Mouse (Mus musculus): ENCODE measurements at regions not wholly inside any gene's neighbourhood (a gene's known extent, or its start where the extent isn't known, plus 50 kb on each side); places are given as distances from the start of the nearest gene placed in this dataset.

DNA sequence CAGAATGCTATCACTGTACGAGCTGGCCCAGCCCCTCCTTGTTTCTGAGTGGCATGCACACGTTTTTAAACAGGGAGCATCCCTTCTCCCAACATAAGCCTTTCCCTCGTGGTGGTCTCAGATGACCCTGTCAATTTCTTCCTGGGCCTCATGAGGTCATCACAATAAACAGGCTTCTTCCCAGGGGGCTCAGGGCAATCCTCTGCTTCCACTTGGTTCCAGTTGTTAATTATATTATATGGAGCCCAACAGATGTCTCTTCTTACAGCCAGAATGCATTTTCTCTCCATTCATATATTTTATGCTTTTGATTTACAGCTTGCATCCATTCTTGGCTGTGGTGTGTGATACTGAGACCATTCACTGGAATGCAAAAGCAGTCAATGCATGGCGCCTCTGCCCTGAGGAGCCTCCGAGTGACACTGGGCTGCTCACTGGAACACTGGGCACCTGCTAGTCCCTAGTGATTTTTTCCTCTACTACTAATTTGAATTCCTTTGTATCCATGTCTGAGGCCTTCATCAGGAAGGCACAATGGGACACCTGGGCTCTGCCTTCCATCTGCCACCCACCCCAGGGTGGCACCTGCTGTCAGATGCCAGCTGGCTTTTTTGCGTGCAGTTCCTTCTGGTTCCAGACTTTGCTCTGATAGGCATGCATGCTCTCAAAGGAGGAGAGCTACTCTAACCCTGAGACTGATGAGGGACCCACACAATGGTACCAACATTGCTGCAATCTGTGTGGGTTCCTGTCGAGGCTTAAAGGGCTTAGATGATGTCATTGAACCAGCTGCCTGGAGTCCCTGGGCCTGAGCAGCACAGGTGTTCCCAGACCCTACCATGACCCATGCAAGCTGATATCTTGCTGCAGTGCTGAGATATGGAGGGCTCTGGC, 528.8 kb upstream of the Mgmt start:
- in situ Hi-C loops (cut with MboI), result no loop called here

DNA sequence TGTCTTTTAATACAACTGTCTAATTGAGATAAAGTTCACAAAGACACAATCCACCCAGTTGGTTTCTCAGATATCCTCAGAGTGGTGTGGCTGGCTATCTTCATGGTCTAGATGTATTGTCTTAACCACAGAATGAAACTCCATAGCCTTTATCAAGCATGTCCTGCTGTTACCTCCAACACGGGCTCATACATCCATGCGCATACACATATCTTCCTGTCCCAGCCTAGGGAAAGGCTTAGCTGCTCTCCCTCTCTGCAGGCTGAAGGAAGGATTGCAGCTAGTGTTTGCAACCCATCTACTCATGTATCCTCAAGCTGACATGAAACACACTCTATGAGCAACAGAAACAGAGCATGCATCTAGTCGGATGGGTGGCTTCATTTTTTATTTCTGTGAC, 517.2 kb upstream of the Mgmt start:
- in situ Hi-C loops (cut with MboI), result no loop called here

DNA sequence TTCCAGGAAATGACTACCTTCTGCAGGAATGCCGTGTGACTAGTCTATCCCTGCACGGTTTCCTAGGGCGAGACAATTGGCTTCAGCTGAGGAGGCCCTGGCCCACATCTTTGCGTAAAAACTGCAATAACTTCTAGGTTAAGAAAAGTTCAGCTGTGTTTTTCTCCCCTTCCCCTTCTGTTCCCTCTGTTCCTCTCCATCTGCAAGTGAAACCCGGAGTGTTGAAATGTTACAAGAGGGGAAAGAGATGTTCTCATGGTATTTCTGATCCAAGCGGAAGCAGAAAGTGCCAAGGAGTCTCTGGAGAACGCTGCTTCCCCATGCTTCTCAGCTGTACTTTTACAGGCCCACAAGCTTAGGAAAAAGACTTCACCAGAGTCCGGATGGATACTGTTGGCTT, 516.7 kb upstream of the Mgmt start:
- in situ Hi-C loops (cut with MboI), result no loop called here

DNA sequence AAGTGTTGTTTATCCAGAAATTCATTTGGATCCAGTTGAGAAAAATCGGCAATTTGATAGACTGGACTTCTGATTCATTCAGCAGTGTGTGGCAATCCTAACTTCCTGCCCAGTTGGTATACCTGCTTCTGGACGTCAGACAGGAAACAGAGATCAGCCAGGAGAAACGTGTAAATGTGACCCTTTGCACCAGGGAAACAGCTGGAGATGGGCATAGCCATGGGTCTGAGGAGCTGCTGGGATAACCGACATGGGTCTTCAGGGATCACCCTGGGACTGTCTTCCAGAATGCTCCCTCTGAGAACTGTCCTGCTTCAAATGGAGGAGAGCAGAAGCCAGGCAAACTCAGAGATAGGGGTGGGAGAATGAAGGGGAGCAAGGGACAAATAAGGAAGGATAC, 516.1 kb upstream of the Mgmt start:
- in situ Hi-C loops (cut with MboI), result no loop called here

DNA sequence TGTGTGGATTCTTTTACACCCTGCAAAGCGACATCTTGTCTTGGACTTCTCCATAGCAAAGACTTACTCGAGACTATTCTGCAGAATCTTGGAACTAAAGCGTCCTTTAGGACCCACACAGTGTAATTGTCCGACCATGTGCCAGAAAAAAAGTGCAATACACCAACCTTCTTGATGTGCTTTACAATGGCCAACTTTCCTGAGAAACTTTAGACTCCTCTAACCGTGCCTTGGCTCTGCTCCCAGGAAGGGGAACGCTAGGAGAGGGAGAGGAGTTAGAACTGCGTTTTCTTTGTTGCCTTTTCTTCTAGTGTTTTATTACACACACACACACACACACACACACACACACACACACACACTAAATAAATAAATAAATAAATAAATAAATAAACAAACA, 515.1 kb upstream of the Mgmt start:
- in situ Hi-C loops (cut with MboI), result no loop called here

DNA sequence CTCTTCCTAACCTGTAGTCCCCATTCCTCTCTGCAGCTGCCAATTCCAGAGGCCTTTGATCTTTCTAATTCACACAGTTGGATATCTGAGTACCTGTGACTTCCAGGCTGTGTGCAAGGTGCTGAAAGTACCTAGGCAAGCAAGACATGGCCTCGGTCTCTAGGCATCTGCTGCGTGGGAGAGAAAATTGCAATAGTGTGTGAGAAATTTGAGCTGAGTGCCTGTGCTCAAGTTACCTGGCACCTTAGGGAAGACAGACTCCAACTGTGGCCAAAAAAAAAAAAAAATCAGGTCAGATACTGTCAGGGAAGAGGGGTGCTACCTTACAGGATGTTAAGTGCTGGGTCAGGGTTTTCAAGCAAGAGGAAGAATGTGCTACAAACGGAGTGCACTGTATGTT, 514.7 kb upstream of the Mgmt start:
- in situ Hi-C loops (cut with MboI), result no loop called here

- in situ Hi-C loops (cut with MboI), result no loop called here
These were observed 511.1 kb upstream of the Mgmt start for GRCm38 (mm10) chr7:136383296-136383695.

- in situ Hi-C loops (cut with MboI), result no loop called here
These were observed 506.7 kb upstream of the Mgmt start for GRCm38 (mm10) chr7:136387736-136388135.

DNA sequence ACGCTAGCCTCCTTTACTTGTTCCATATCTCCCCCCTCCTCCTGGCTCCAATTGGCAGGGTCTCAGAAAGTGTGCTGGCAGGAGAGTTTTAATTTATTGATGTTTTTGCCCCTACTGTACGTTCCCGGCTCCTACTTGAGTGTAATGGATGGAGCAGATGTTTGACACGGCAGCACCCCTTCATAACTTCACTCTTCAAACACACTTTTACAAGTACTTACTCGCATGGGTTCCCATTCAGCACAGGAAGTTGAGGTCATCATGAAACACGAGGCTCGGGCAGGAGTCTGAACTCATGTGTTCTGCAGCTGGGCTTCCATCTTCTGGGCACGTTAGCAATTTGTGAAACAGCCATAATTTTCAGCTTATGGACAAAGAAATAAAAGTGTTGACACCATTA, 504.3 kb upstream of the Mgmt start:
- in situ Hi-C loops (cut with MboI), result no loop called here

- in situ Hi-C loops (cut with MboI), result no loop called here
These were observed 501.0 kb upstream of the Mgmt start for GRCm38 (mm10) chr7:136393454-136393853.

DNA sequence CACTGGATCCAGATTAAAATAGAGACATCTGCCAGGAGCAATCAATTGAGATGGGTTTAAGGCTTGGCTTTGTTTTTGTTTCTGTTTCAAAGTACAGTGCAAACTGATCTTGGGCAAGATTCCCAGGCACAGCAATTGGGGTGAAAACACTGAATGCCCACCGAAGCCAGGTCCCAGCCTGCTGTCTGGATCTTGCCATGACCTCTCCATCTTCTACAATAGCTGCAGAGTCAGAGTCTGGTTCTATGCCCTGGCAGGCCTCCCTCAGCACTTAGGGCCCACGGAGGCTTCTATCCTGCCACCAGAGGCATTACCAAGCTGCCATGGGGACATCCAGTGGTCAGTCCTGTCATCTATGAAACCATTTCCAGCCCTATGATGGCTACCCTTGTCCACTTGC, 498.6 kb upstream of the Mgmt start:
- in situ Hi-C loops (cut with MboI), result no loop called here

DNA sequence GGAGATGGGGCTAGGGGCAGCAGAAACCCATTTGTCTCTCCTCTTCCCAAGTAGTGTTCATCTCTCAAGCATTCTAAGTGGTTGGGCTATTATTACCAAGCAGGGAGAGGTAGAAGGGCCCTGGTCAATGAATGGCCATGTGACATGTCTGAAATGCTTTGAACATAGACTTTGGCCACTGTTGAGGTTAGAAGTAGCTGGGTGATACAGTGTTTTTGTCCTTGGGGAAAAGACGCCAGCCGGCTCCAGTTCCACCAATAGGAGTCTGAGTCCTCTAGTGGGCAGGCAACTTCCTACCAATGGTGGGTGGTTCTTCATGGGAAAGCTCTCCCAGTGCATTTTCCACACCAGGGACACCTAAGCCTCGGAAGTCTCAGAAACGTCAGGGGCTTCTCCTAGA, 497.3 kb upstream of the Mgmt start:
- in situ Hi-C loops (cut with MboI), result no loop called here

DNA sequence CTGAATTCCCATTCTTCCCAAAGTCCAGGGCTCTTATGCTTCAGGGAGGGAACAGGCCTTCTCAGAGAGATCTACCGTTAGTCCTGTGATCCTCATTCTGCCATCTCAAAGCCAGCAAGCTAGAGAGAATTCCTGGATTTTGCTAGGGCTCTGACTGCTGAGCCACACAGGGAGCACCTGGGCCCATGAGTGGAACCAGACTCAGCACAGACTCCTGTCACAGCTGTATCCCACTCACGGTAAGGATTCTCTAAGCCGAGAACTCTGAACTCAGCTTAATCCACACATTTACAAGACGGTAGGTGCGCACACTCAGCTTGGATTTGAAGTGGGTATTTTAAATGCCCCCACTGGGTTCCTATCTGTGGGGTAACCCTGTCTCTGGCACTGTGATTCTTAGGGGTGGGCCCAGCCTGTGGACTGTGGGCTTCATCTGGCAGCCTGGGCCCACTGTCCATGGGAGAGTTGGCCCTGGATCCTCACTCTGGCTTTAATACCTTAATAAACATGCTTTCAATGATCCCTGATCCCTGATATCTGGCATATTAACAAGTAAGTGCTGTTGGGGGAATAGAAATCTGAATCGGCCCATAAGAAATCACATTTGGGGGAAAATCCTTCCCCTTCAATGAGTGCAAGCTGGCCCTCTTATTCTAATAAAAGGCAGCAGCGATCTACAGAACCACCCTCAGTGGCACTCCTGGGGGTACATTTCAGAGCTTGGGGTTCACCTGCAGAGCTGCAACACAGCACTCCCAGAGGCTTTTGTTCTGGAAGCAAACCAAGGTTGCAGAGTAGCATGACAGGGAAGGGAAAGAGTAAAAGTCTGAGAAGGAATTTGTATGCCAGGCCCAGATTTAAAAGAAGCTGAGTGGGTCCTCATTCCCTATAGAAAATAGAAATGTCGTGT, 491.5 kb upstream of the Mgmt start:
- in situ Hi-C loops (cut with MboI), result no loop called here

DNA sequence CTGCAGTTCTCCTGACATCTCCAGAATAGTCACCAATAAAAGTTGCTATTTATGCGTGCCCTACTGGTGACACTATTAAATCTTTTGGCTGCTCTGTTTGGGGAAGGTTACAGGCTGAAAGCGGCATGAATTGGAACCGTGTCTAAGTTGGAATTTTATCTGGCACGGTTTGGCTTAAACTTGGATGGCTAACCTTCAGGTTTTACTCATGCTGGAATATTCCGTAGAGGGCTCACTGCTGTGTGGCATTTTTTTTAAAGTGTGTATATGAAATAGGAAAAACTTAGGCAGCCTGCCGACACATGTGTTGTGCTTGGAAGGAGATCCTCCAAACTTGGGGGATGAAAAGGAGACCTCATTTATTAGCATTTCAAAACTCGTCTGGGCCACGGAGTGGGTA, 489.0 kb upstream of the Mgmt start:
- in situ Hi-C loops (cut with MboI), result no loop called here

GRCm38 (mm10) chr7:136406258-136407100, 487.9 kb upstream of the Mgmt start:
- in situ Hi-C loops (cut with MboI), result no loop called here

- in situ Hi-C loops (cut with MboI), result no loop called here
These were observed 479.6 kb upstream of the Mgmt start for GRCm38 (mm10) chr7:136414808-136415207.

DNA sequence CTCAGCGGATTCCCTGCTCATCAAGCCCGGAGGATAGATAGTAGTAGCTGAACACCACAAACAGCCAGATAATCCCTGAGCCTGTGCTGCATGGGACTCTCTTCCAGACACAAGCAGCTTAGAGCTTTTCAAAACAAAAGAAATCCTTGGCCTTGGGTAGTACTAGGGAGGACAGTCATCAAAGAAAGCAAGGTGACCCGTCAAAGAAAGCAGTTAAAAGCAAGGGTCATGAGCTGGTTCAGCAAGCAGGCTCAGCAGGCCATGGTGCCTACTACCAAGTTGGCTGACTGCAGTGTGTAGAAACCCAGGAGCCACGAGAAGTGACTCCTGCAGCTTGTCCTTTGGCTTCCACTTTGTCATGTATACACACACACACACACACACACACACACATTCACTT, 477.1 kb upstream of the Mgmt start:
- in situ Hi-C loops (cut with MboI), result no loop called here

- in situ Hi-C loops (cut with MboI), result no loop called here
These were observed 470.4 kb upstream of the Mgmt start for GRCm38 (mm10) chr7:136423846-136424531.

DNA sequence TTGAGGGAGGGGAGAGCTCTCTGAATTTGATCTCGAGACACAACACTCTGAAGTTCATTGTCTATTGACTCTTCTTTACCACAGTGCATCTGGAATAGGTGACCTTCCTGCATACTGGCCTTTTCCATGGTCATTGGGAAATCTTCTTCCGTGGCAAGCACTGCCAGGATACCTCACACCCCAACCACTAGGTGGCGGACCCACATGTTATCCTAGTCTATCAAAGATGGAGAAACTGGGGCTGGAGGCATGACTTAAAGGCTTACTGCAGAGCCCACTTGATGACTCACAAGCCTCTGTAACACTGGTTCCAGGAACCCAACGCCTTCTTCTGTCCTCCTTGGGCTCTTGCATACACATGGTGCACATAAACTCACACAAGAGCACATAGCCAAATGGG, 467.2 kb upstream of the Mgmt start:
- in situ Hi-C loops (cut with MboI), result no loop called here

DNA sequence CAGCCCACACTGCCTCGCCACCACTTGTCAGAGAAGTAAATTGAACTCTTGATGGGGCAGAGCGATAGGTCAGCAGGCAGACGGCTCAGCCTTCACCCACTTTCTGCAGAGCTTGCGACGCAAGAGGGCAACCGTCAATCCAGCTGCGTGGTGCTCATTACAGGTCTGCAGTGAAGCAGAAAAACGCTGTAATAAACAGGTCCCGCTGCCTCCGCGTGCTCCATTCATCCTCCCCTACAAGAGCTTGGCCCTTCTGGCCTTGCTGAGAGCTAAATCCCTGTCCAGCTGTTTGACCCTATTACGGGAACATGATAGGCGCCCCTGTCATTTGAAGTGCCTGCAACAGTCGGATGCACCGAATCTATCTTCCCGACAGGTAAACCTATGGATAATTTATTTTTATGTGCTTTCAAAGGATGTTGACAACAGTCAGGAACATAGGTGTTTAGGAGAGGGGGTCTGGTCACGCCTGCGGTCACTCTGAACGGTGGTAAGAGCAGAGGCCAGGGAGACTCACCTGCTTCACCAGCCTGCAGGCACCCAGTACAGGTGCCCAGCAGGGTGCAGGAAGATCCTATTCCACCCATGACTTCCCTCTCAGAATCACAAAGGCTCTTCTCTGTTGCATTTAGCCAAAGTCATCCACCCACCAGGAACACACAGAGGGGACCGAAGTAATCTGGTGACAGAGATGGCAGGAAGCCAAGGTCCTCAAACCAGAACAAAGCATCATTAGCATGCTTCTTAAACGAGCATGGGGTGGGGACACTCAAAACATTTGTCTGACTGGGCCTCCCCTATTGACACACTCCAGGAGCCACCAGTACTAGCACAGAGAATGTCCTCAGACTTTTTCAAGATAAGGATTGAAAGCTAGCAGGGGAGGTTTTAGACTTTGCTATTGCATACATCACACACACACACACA, 464.1 kb upstream of the Mgmt start:
- in situ Hi-C loops (cut with MboI), result no loop called here
